Mouse (Mus musculus): ENCODE data around the gene Trip6.

DNA sequence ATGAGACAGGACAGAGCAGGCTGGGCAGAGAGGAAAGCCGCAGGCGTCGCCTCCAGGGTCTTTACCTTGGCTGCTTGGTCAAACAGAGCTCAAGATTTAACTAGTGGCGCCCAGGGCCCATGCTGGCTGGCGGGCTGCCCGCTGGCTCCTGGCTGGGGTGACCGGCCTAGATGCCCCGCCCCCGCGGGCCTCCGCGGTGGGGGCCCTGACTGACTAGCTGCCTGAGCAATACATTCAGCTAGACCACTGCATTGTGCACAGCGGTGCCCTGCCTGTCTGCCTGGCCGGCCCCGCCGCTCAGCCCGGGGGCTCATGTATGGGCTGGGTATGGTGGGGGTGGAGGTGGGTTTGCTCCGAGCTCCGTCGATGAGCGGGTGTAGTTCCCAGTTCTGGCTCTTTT, 13.0 kb downstream of the Trip6 start:
- TF ChIP-seq CTCF (IDR thresholded peaks at IDR 0.05; ENCODE audit: low read depth) (no peak), EP300 (IDR thresholded peaks at IDR 0.05; ENCODE audit: low read depth) (no peak)
